Mouse (Mus musculus): Measurements from ENCODE around the gene Gm9803. TPM values are rescaled to one million over a fixed set of nuclear protein-coding genes. Genes with fewer than 3 reads are reported as not detected.
A peak's percentile ranks its signal among the peaks of the same experiment; 100 is the strongest.
"Not testable (repeated sequence)": the region's sequence is repeated elsewhere in the genome, so short reads cannot be mapped to it uniquely, and the experiment has no call there.

Gene Gm9803
- polyA plus RNA-seq (2015; fragmentation: Nextera tagmentation; extraction: Ambion mirVana): 13.8 and 28.9 TPM in 2 replicates

- not testable (repeated sequence) for H3K4me1 ChIP-seq (ENCODE audit: insufficient read depth, low read length); ATAC-seq (ENCODE audit: low FRiP score, low TSS enrichment); H3K27ac ChIP-seq (ENCODE audit: low read length); H3K4me3 ChIP-seq (ENCODE audit: low read length); H3K9ac ChIP-seq (replicated peaks; ENCODE audit: low read length); H3K4me2 ChIP-seq (replicated peaks; ENCODE audit: low read depth, low read length); H3K9me3 ChIP-seq (ENCODE audit: low read length); H3K27me3 ChIP-seq (ENCODE audit: insufficient read depth, low read length)
- H3K36me3 ChIP-seq (ENCODE audit: insufficient read depth, low read length): peaks cover 12% of the 10 kb centered on the region; the same call in 1 of the 2 replicates
- WGBS: 95% methylated on average over 10 of the region's 10 CpGs
Measured at GRCm38 (mm10) chr10:43523931-43524330, at the start of gene Gm9803. Gene Gm9803 (plus strand): TSS chr10:43524084.

- Histone ChIP-seq H3K9ac (replicated peaks; ENCODE audit: low read length) (no peak overlapping the region), H3K36me3 (ENCODE audit: insufficient read depth, low read length) (no peaks in the 10 kb centered on the region), H3K9me3 (ENCODE audit: low read length) (no peaks in the 10 kb centered on the region), H3K4me3 (ENCODE audit: low read length) (no peak overlapping the region), H3K4me1 (ENCODE audit: insufficient read depth, low read length) (peaks cover 13% of the 10 kb centered on the region), H3K4me2 (replicated peaks; ENCODE audit: low read depth, low read length) (no peak overlapping the region), H3K27me3 (ENCODE audit: insufficient read depth, low read length) (no peaks in the 10 kb centered on the region), H3K27ac (ENCODE audit: low read length) (no peak overlapping the region)
- 43% methylated on average over 4 of the region's 4 CpGs for WGBS
- no peak for ATAC-seq (ENCODE audit: low FRiP score, low TSS enrichment)
Measured at GRCm38 (mm10) chr10:43475376-43475775, 48.5 kb upstream of the Gm9803 start.

DNA sequence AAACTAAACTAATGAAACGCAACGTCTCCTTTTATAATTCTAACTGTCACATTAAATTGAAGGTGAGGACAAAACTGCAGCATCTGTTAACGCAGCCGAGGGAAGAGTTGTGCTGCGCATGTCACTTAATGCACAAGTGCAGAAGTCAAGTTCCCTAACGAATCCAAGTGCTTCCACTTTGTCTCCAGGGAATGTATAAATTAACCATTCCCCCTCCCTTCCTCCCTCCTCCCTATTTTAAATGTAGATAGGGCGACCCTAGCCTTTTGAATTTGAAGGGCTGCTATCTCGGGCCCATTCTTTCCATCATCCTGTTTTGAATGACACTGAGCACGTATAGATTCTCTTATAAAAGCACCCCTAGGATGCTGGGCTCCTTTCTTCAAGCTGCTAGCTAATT lies 46.4 kb upstream of the Gm9803 start:
- Histone ChIP-seq H3K9ac (replicated peaks; ENCODE audit: low read length) (peak overlapping the region; percentile 98), H3K4me2 (replicated peaks; ENCODE audit: low read depth, low read length) (peak overlapping the region; percentile 88), H3K4me1 (ENCODE audit: insufficient read depth, low read length) (peaks cover 25% of the 10 kb centered on the region), H3K36me3 (ENCODE audit: insufficient read depth, low read length) (no peaks in the 10 kb centered on the region), H3K27me3 (ENCODE audit: insufficient read depth, low read length) (no peaks in the 10 kb centered on the region), H3K9me3 (ENCODE audit: low read length) (no peaks in the 10 kb centered on the region), H3K4me3 (ENCODE audit: low read length) (peak overlapping the region; percentile 80), H3K27ac (ENCODE audit: low read length) (peak overlapping the region; percentile 98)
- no peak for ATAC-seq (ENCODE audit: low FRiP score, low TSS enrichment)
- 10% methylated on average over 9 of the region's 9 CpGs for WGBS

DNA sequence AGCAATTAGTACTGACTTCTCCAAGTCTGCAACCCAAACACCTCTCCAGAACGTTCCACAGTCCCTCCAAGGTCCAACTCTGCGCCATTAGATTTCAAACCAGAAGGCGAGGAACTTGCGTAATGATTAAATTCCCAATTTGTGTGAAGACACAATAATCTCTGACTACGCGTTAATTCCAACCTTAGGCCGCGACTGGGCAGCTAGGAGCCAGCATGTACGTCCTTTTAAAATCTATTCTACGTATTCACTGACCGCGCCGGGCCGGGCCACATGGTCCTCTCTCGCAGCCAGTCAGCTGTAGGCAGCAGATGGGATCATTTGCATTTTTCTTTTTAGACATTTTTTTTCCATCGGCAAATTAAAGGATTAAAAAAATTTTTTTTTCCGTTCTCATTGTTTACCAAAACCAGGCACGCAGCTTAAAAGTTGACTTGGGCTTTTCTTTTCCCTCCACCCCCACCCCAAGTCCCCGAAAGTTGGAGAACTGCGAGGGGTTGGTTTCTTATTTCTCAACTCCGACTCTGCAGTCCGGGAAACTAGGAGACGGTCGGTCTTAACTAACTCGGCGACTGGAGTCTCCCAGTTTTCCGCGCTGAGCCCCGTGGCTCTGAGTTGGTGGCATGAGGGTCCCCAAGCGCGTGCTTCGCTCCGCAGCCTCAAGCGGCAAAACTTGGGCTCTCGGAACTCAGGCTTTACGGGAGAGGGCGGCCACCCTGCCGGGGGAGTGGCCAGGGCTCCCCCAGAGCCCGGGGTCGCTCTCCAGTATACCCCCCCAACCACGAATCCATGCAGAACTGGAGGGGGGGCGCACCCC lies 45.8 kb upstream of the Gm9803 start:
- peak overlapping the region; percentile 80 for H3K4me3 ChIP-seq (ENCODE audit: low read length)
- peaks cover 28% of the 10 kb centered on the region for H3K4me1 ChIP-seq (ENCODE audit: insufficient read depth, low read length)
- H3K4me2 ChIP-seq (replicated peaks; ENCODE audit: low read depth, low read length): peak overlapping the region; percentile 88
- H3K9me3 ChIP-seq (ENCODE audit: low read length): no peaks in the 10 kb centered on the region
- H3K27me3 ChIP-seq (ENCODE audit: insufficient read depth, low read length): no peaks in the 10 kb centered on the region
- H3K36me3 ChIP-seq (ENCODE audit: insufficient read depth, low read length): no peaks in the 10 kb centered on the region
- H3K9ac ChIP-seq (replicated peaks; ENCODE audit: low read length): peak overlapping the region; percentile 98
- peak; percentile 46 for ATAC-seq (ENCODE audit: low FRiP score, low TSS enrichment)
- peak overlapping the region; percentile 98 for H3K27ac ChIP-seq (ENCODE audit: low read length)
- under 1% methylated on average over 42 of the region's 42 CpGs for WGBS

- Histone ChIP-seq H3K9ac (replicated peaks; ENCODE audit: low read length) (peak within 1 kb of the TSS; percentile 98), H3K27me3 (ENCODE audit: insufficient read depth, low read length) (no peaks in the 10 kb centered on the region), H3K4me1 (ENCODE audit: insufficient read depth, low read length) (peaks cover 35% of the 10 kb centered on the region), H3K36me3 (ENCODE audit: insufficient read depth, low read length) (no peaks in the 10 kb centered on the region), H3K9me3 (ENCODE audit: low read length) (no peaks in the 10 kb centered on the region), H3K4me2 (replicated peaks; ENCODE audit: low read depth, low read length) (peak within 1 kb of the TSS; percentile 88), H3K27ac (ENCODE audit: low read length) (peak within 1 kb of the TSS; percentile 98), H3K4me3 (ENCODE audit: low read length) (peak within 1 kb of the TSS; percentile 80)
- ATAC-seq (ENCODE audit: low FRiP score, low TSS enrichment): peak; percentile 55
- WGBS: under 1% methylated on average over 33 of the region's 101 CpGs
Measured at GRCm38 (mm10) chr10:43478751-43479435, 45.0 kb upstream of the Gm9803 start, which contains the start of gene Bend3. Gene Bend3 (plus strand): TSS chr10:43478831.

DNA sequence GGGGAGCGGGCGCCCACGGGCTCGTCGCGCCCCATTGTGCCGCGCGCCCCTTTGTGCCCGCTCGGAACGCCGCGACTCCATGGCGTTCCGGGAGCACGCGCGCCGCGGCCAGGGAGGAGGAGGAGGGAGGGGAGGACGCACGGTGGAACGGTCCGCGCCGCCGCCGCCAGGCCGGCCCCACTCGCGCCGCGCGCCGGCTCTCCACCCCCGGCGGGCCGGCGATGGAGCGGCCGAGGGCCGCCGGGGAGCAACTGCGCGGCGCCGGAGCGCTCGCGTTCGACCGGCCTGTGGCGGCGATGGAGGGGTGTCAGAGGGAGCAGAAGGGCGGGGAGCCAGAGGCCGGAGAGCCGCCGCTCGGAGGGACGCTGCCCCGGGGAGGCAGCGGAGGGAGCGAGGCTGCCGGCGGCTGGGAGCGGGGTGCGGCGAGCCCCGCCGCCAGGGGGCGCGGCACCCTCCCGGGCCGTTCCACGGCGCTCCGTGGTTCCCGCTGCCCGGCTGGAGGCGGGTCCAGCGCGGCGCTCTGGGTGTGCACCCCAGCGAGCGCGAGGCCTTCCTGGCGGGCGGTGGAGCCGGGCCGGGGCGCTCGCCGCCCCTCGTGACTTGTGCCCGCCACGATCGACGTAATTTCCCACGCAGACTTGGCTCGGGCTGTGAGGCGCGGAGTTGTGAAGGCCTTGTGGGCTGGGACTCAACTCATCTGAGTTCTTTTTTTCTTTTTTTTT lies 44.3 kb upstream of the Gm9803 start:
- no peaks in the 10 kb centered on the region for H3K9me3 ChIP-seq (ENCODE audit: low read length)
- H3K27ac ChIP-seq (ENCODE audit: low read length): peak overlapping the region; percentile 98
- peaks cover 35% of the 10 kb centered on the region for H3K4me1 ChIP-seq (ENCODE audit: insufficient read depth, low read length)
- H3K27me3 ChIP-seq (ENCODE audit: insufficient read depth, low read length): no peaks in the 10 kb centered on the region
- ATAC-seq (ENCODE audit: low FRiP score, low TSS enrichment): peak; percentile 90
- H3K9ac ChIP-seq (replicated peaks; ENCODE audit: low read length): peak overlapping the region; percentile 98
- peak overlapping the region; percentile 80 for H3K4me3 ChIP-seq (ENCODE audit: low read length)
- no peaks in the 10 kb centered on the region for H3K36me3 ChIP-seq (ENCODE audit: insufficient read depth, low read length)
- peak overlapping the region; percentile 88 for H3K4me2 ChIP-seq (replicated peaks; ENCODE audit: low read depth, low read length)
- under 1% methylated on average over 84 of the region's 103 CpGs for WGBS

- H3K4me1 ChIP-seq (ENCODE audit: insufficient read depth, low read length): peaks cover 35% of the 10 kb centered on the region
- H3K27me3 ChIP-seq (ENCODE audit: insufficient read depth, low read length): no peaks in the 10 kb centered on the region
- H3K9me3 ChIP-seq (ENCODE audit: low read length): no peaks in the 10 kb centered on the region
- peak overlapping the region; percentile 98 for H3K27ac ChIP-seq (ENCODE audit: low read length)
- H3K36me3 ChIP-seq (ENCODE audit: insufficient read depth, low read length): no peaks in the 10 kb centered on the region
- WGBS: 6% methylated on average over 13 of the region's 13 CpGs
- H3K4me2 ChIP-seq (replicated peaks; ENCODE audit: low read depth, low read length): peak overlapping the region; percentile 88
- no peak for ATAC-seq (ENCODE audit: low FRiP score, low TSS enrichment)
- peak overlapping the region; percentile 80 for H3K4me3 ChIP-seq (ENCODE audit: low read length)
- peak overlapping the region; percentile 98 for H3K9ac ChIP-seq (replicated peaks; ENCODE audit: low read length)
Measured at GRCm38 (mm10) chr10:43480227-43480849, 43.5 kb upstream of the Gm9803 start.

GRCm38 (mm10) chr10:43481179-43481578 lies 42.7 kb upstream of the Gm9803 start:
- Histone ChIP-seq H3K9ac (replicated peaks; ENCODE audit: low read length) (no peak overlapping the region), H3K27me3 (ENCODE audit: insufficient read depth, low read length) (no peaks in the 10 kb centered on the region), H3K4me2 (replicated peaks; ENCODE audit: low read depth, low read length) (0 out of 2 replicates have a peak overlapping the region, but pooled peaks have one; percentile 88), H3K27ac (ENCODE audit: low read length) (no peak overlapping the region), H3K4me3 (ENCODE audit: low read length) (no peak overlapping the region), H3K9me3 (ENCODE audit: low read length) (no peaks in the 10 kb centered on the region), H3K4me1 (ENCODE audit: insufficient read depth, low read length) (peaks cover 35% of the 10 kb centered on the region), H3K36me3 (ENCODE audit: insufficient read depth, low read length) (no peaks in the 10 kb centered on the region)
- ATAC-seq (ENCODE audit: low FRiP score, low TSS enrichment): no peak
- 38% methylated on average over 4 of the region's 4 CpGs for WGBS

DNA sequence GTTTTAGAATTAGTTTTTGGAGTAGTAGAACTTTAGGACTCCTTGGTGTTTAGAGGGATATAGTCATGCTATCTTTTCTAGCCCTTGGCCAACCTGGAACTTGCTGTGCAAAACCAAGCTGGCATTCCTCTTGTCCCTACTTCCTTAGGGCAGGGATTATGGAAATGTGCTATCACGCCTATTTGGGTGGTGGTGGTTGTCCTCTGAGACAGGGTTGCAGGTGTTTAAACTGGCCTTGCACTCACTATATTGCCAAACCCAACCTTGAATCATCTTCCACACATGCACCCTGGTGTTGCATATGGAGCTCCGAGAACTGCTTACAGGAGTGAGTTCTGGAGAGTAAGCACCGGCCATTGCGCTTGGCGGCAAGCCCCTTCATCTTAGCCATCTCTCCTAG lies 41.9 kb upstream of the Gm9803 start:
- Histone ChIP-seq H3K4me2 (replicated peaks; ENCODE audit: low read depth, low read length) (no peak overlapping the region), H3K27ac (ENCODE audit: low read length) (no peak overlapping the region), H3K36me3 (ENCODE audit: insufficient read depth, low read length) (no peaks in the 10 kb centered on the region), H3K4me3 (ENCODE audit: low read length) (no peak overlapping the region), H3K9ac (replicated peaks; ENCODE audit: low read length) (no peak overlapping the region), H3K9me3 (ENCODE audit: low read length) (no peaks in the 10 kb centered on the region), H3K27me3 (ENCODE audit: insufficient read depth, low read length) (no peaks in the 10 kb centered on the region), H3K4me1 (ENCODE audit: insufficient read depth, low read length) (peaks cover 33% of the 10 kb centered on the region)
- WGBS: 92% methylated on average over 5 of the region's 5 CpGs
- ATAC-seq (ENCODE audit: low FRiP score, low TSS enrichment): no peak

Data from kidney, embryonic 16.5 days (tissue).